Mouse (Mus musculus): ENCODE measurements around the gene Hps3.

DNA sequence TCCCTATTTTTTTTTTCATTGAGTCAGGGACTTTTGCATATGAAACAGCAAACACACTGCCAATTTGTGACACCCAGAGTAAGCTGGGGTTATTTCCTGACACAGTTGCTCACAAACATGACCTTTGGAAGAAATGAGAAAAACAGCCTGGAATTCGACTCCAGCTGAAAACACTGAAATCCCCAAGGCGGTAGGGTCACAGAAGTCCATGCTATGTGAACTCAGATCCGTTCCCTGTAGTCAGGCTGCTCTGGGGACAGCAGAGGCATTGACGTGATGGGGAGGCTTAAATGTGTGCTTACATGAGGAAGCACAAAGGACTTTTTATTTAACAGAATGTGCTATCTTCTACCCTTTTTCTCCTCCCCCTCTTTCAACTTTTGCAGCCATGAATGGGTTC is 56.6 kb downstream of the Hps3 start:
- TF ChIP-seq TAL1 (IDR thresholded peaks at IDR 0.05; ENCODE audit: low read length) (no peak), GATA1 (IDR thresholded peaks at IDR 0.05; ENCODE audit: low read length) (no peak)

Measured in erythroblast, embryonic 14.5 days (primary cell).